Mouse (Mus musculus) hindbrain, embryonic 15.5 days (tissue): ENCODE data around the gene Pou5f1. TPM values are rescaled to one million over a fixed set of nuclear protein-coding genes. Genes with fewer than 3 reads are reported as not detected.

Experiments
- ATAC-seq: fragments of 200-750 bp; cut with Nextera tagmentation; 2 replicates; pipeline ENCODE4 v1.8.0; 2017; ENCODE audit warnings: low read depth, moderate number of reproducible peaks, moderate TSS enrichment; ENCODE audit not compliant: low FRiP score
- H3K27ac ChIP-seq: fragments of 300-500 bp; sonication (generic); replicated peaks from 2 replicates; pipeline ENCODE4 v1.5.1; 2015; ENCODE audit warnings: mild to moderate bottlenecking, inconsistent platforms
- H3K27me3 ChIP-seq: fragments of 300-500 bp; sonication (generic); 2 replicates; pipeline ENCODE4 v1.6.1; 2015; ENCODE audit warnings: control low read depth, inconsistent platforms
- H3K36me3 ChIP-seq: fragments of 300-500 bp; sonication (generic); 2 replicates; pipeline ENCODE4 v1.6.1; 2015; ENCODE audit warnings: control low read depth, inconsistent platforms
- H3K4me1 ChIP-seq: fragments of 300-500 bp; sonication (generic); replicated peaks from 2 replicates; pipeline ENCODE4 v1.6.1; 2015; ENCODE audit warnings: control low read depth, inconsistent platforms
- H3K4me2 ChIP-seq: fragments of 300-500 bp; sonication (generic); 2 replicates; pipeline ENCODE4 v1.6.1; 2015; ENCODE audit warnings: moderate library complexity, mild to moderate bottlenecking, inconsistent platforms
- H3K4me3 ChIP-seq: fragments of 300-500 bp; sonication (generic); 2 replicates; pipeline ENCODE4 v1.5.1; 2015; ENCODE audit warnings: mild to moderate bottlenecking, inconsistent platforms
- H3K9ac ChIP-seq: fragments of 300-500 bp; sonication (generic); 2 replicates; pipeline ENCODE4 v1.6.1; 2015; ENCODE audit warnings: inconsistent platforms
- H3K9me3 ChIP-seq: fragments of 300-500 bp; sonication (generic); 2 replicates; pipeline ENCODE4 v1.6.1; 2016; ENCODE audit warnings: control low read depth, inconsistent platforms
- WGBS: fragments of 180-500 bp; shearing (Covaris S2); methylation state at CpG from one replicate; pipeline ENCODE4 v1.1.7; 2015; 5-methylcytosine and 5-hydroxymethylcytosine counted together
- polyA plus RNA-seq: library from polyadenylated mRNA; unstranded; fragments of >200 nt; fragmentation: Nextera tagmentation; extraction: Ambion mirVana; gene quantifications from 2 replicates; pipeline ENCODE4 v1.2.1, GENCODE M21; 2015

Gene Pou5f1
- polyA plus RNA-seq, 1 experiment from 2014 or later = not detected

DNA sequence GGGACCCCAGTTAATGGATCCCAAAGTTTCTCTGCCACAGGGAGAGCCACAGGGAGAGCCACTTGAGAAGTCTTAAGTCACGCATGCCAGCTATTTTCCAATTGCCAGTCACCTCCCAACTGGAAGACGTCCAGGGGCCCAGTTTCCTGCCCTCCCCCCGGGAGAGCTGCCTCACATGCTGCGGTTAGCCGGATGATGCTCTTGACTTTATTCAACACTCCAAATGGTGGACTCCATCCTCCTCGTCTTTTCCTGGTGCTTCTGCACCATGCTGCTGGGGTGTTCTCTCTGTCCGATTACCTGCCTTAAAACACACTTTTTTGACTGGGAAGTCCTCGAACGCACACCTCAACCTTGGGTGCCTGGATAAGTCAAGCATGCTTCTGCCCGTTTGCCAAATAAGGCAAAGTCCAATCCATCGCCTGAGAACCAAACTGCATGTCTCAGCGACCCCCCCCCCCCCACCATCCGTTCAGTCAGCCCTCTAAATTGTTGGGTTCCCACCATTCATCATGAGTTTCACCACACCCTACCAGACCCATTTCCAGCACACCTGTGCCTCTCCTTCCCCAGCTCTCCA, 50.5 kb downstream of the Pou5f1 start:
- no peaks in the 10 kb centered on the region for H3K27me3 ChIP-seq
- H3K4me2 ChIP-seq = no peak overlapping the region
- H3K36me3 ChIP-seq = no peaks in the 10 kb centered on the region
- H3K9me3 ChIP-seq = no peaks in the 10 kb centered on the region
- H3K9ac ChIP-seq = no peak overlapping the region
- H3K27ac ChIP-seq = no peak overlapping the region
- ATAC-seq = no peak
- 92% methylated on average over 12 of the region's 13 CpGs for WGBS
- no peak overlapping the region for H3K4me3 ChIP-seq
- H3K4me1 ChIP-seq = no peaks in the 10 kb centered on the region

DNA sequence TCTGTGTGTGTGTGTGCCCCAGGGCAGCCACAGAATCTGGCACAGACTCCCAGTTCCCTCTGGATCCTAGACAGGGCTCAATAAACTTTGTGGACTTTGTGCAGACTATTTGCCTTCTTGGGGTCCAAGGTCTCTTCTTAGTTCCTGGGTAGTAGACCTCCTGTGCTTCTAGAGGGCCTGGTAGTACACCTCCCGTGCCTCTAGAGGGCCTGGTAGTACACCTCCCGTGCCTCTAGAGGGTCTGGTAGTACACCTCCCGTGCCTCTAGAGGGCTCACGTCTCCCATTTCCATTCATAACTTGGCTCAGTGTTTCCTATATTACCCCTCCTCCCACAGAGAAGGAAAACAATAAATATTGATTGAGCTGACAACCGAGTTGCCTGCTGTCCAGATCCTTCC, 51.0 kb downstream of the Pou5f1 start:
- H3K36me3 ChIP-seq = no peaks in the 10 kb centered on the region
- no peak overlapping the region for H3K9ac ChIP-seq
- H3K27ac ChIP-seq = no peak overlapping the region
- H3K4me1 ChIP-seq = no peaks in the 10 kb centered on the region
- H3K4me3 ChIP-seq = no peak overlapping the region
- no peaks in the 10 kb centered on the region for H3K9me3 ChIP-seq
- H3K27me3 ChIP-seq = no peaks in the 10 kb centered on the region
- H3K4me2 ChIP-seq = no peak overlapping the region
- ATAC-seq = no peak
- WGBS = 24% methylated on average over 5 of the region's 5 CpGs

DNA sequence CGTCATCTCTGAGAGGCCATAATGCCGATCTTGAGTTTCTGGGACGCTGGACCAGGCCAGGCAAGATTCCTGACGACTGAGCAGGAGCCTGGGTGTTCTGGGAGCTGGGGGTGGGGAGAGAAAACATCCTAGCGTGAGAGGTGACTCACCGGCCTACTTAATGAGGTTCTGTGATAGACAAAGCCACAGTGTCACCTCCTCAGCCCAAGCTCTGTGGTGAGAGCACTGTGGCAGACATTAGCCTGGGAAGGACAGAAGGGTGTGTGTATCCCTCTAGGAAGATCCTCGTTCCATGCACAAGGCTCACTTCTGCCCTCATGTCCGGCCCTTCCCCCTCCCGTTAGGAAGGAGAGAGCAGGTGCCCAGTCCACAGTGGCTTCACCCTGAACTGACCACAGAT, 51.5 kb downstream of the Pou5f1 start:
- no peak for ATAC-seq
- H3K4me1 ChIP-seq = no peaks in the 10 kb centered on the region
- 75% methylated on average over 9 of the region's 9 CpGs for WGBS

DNA sequence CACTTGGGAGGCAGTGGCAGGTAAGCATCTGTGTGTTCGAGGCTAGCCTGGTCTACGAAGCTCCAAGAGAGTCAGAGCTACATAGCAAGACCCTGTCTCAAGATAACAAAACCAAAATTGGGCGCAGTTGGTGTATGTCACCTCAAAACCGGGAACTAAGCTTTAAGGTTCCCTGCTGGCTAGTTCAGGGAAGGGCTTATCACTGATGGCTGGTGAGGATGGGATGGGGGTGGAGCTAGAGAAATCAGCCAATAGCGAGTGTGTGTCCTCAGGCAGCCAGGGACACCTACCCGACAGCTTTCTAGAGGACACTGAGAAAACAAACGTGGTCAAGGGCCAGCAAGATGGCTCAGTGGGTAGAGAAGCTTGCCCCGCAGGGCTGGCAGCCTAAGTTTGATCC, 52.4 kb downstream of the Pou5f1 start:
- Histone ChIP-seq H3K27me3 (no peaks in the 10 kb centered on the region), H3K4me3 (no peak overlapping the region), H3K9me3 (no peaks in the 10 kb centered on the region), H3K36me3 (no peaks in the 10 kb centered on the region), H3K9ac (no peak overlapping the region), H3K4me1 (no peaks in the 10 kb centered on the region), H3K27ac (no peak overlapping the region), H3K4me2 (no peak overlapping the region)
- 64% methylated on average over 8 of the region's 8 CpGs for WGBS
- ATAC-seq = no peak

More for the DNA sequence above, 51.5 kb downstream of the Pou5f1 start:
- H3K36me3 ChIP-seq = no peaks in the 10 kb centered on the region
- no peak overlapping the region for H3K4me3 ChIP-seq
- H3K9me3 ChIP-seq = no peaks in the 10 kb centered on the region
- H3K4me2 ChIP-seq = no peak overlapping the region
- H3K27me3 ChIP-seq = no peaks in the 10 kb centered on the region
- H3K9ac ChIP-seq = no peak overlapping the region
- no peak overlapping the region for H3K27ac ChIP-seq

Other genes starting within 250 kb of the Pou5f1 start
- 118 and 128 TPM in 2 replicates for gene H2-D1, start 243.3 kb upstream of the Pou5f1 start, polyA plus RNA-seq
- 0.39 and 0.58 TPM in 2 replicates for gene H2-Q1, start 185.6 kb upstream of the Pou5f1 start, polyA plus RNA-seq
- gene H2-Q2, start 163.8 kb upstream of the Pou5f1 start, polyA plus RNA-seq = 2.5 and 3.1 TPM in 2 replicates
- gene H2-Q4, start 126.4 kb upstream of the Pou5f1 start, polyA plus RNA-seq = 1.0 and 1.7 TPM in 2 replicates
- gene H2-Q6, start 81.2 kb upstream of the Pou5f1 start, polyA plus RNA-seq = 0.60 and 1.5 TPM in 2 replicates
- 3.8 and 4.1 TPM in 2 replicates for gene H2-Q7, start 66.9 kb upstream of the Pou5f1 start, polyA plus RNA-seq
- gene H2-Q10, start 35.9 kb upstream of the Pou5f1 start, polyA plus RNA-seq = 0.38 and 0.78 TPM in 2 replicates
- 19.3 and 21.0 TPM in 2 replicates for gene Tcf19, start 10.8 kb downstream of the Pou5f1 start, polyA plus RNA-seq
- gene Cchcr1, start 11.1 kb downstream of the Pou5f1 start, polyA plus RNA-seq = 6.5 and 7.9 TPM in 2 replicates
- 0.97 and 1.2 TPM in 2 replicates for gene Psors1c2, start 27.2 kb downstream of the Pou5f1 start, polyA plus RNA-seq
- gene Cdsn, start 46.1 kb downstream of the Pou5f1 start, polyA plus RNA-seq = 0.14 and 0.22 TPM in 2 replicates
- gene 2300002M23Rik, start 61.4 kb downstream of the Pou5f1 start, polyA plus RNA-seq = not detected in 2 replicates
- 0.44 and 0.59 TPM in 2 replicates for gene Sfta2, start 95.5 kb downstream of the Pou5f1 start, polyA plus RNA-seq
- gene Gm9573, start 120.6 kb downstream of the Pou5f1 start, polyA plus RNA-seq = not detected in 2 replicates
- 0.17 TPM in 1 of 2 replicates, not detected in the other for gene Mucl3, start 137.7 kb downstream of the Pou5f1 start, polyA plus RNA-seq
- 15.9 and 17.8 TPM in 2 replicates for gene Vars2, start 161.6 kb downstream of the Pou5f1 start, polyA plus RNA-seq
- gene Gtf2h4, start 167.7 kb downstream of the Pou5f1 start, polyA plus RNA-seq = 23.7 and 24.8 TPM in 2 replicates
- 106 and 110 TPM in 2 replicates for gene Ddr1, start 198.6 kb downstream of the Pou5f1 start, polyA plus RNA-seq